Mouse (Mus musculus) lung, postnatal 10 days (tissue): Measurements from ENCODE around the gene Gm45623.

ENCODE experiments used
- DNase-seq: peaks from one replicate; pipeline ENCODE4 v3.0.0; 2021

Gm45623 gene

GRCm38 (mm10) chr13:56751774-56752173 lies 1.9 kb downstream of the Gm45623 start:
- DNase-seq = no peak

GRCm38 (mm10) chr13:56749377-56749776 lies 4.2 kb downstream of the Gm45623 start:
- DNase-seq = no peak

GRCm38 (mm10) chr13:56747554-56747953 lies 6.1 kb downstream of the Gm45623 start:
- peak; percentile 46 for DNase-seq

DNA sequence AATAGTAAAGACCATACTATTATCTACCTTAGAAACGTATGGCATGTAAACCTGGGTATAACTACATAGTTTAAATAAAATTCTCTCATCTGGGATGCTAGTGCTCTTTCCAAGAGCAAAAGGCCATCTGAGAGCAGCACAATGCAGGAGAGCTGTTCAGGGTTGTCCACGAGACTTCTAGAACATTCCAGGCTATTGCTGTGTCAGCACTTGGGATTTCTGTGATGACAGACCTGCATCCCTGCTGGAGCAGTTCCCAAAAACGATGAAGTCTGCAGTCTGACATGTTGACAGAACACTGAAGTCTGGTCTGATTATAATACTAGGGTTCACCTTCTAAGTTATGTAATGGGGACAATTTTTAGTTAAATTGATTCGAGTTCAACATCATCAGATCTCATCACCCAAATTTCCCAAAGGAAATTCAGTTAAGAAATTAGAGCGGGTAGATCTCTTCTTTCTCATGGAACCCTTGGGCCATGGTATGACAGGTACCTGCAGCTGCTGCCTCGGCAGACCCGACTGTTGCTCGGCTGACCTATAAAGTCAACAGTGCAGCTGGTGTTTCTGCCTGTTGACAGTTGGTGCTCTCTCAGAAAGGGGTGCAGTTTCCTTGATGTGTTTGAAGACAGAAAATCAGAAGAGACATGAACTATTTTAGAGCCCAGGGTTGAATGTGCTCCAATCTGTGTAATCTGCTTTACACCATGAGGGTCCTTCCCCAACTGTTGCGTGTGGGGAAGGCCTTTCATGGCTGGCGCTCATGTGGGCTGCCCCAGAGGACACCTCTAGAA lies 6.7 kb downstream of the Gm45623 start:
- DNase-seq = no peak

DNA sequence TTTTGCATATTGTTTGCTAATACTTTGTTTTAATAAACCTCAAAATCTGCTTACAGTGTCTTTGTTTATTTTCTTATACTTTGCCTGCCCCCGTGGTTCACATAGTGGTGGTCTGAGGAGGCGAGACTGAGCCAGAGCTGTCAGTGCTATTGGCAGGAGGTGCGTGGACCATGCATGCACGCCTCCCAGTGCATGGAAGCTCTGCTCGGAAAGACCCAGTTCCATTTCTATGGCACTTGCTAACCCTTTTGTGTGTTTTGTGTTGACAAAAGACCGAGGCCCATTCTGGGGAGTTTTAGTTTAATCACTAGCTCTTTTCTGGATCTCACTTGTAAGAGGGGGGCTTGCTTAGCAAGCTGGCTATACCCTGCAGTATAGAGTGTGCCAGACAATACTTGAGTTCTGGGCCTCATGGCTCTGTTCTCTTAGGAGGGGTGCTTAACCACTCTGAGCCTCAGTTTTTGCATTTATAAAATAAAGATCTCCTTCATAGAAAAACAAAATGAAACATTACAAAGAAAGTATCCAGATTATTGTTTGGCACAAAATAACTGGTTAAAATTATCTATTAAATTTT lies 11.2 kb downstream of the Gm45623 start:
- DNase-seq = no peak

- DNase-seq = no peak
These were observed 11.9 kb downstream of the Gm45623 start for GRCm38 (mm10) chr13:56741691-56742090.

GRCm38 (mm10) chr13:56740496-56740895 lies 13.1 kb downstream of the Gm45623 start:
- no peak for DNase-seq

- no peak for DNase-seq
These were observed 14.1 kb downstream of the Gm45623 start for GRCm38 (mm10) chr13:56739556-56739955.

DNA sequence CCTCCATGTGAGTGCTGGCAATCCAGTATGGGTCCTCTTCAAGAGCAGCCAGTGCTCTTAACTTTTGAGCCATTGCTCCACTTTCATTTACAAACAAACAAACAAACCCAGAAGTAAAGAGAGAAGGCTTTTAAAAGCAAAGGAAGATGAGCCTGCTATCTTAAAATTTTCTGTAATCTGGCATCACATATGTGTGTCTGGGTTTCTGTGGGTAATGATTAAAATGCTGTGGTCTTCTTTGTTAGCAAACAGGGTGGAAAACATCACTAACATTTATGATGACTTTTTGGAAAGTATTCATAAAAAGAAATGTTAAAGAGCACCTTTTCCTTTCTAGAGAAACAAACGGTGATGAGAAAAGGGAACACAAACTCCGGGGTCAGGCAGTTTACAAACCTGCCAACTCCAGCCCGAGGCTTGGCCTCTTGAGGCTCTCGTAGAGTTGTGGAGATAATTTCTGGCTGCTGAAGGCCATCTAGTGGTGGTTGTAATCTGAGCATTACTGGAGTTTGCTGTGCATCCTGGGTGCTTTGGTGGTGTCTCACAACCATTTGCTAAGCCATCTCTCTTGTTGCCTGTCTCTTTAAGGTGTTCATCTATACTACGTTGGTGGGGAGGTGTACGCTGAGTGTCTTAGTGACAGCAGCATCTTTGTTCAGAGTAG lies 18.3 kb downstream of the Gm45623 start:
- DNase-seq = peak; percentile 70

GRCm38 (mm10) chr13:56734617-56735016 lies 19.0 kb downstream of the Gm45623 start:
- no peak for DNase-seq

GRCm38 (mm10) chr13:56729046-56729445 lies 24.6 kb downstream of the Gm45623 start:
- DNase-seq = no peak

GRCm38 (mm10) chr13:56726551-56726950 lies 27.1 kb downstream of the Gm45623 start:
- no peak for DNase-seq

GRCm38 (mm10) chr13:56712221-56712620 lies 41.4 kb downstream of the Gm45623 start:
- DNase-seq = no peak

- DNase-seq = no peak
These were observed 43.0 kb downstream of the Gm45623 start for GRCm38 (mm10) chr13:56710620-56711019.

DNA sequence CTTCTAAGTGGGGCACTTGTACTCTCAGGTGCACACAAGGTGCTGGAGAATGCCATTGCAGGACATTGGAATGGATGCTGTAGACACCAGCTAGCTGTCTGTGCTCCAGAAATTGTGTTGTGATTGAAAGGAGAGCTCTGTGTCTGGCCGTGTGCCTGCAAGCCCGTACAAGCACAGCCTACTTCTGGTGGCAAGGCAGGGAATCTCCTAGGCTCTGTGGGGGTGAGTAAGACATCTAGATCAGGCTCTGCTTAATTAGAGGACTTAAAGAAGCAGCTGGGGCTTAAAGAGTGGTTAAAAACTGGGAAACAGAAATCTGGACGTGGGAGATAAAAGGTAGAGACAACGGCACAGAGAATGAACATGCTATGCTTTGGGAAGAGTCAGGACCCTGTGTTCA lies 46.0 kb downstream of the Gm45623 start:
- peak; percentile 19 for DNase-seq

DNA sequence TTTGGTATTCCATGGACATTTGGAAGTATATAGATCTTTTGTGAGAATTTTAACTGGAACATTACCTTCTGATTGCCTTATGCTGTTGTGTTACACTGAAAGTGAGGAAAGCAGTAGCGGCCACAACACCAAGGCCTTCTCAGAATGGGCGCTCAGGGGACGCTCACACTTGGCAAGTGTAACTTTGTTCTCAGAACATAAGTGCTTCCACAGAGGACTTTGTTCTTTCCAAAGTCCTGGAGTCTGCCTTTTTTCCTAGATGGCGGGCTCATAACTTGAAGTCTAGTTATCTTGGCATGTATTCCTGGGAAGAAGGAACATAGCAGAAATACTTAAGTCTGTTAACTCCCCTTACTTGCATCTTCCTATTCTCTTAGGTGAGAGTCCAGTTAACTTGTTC lies 46.5 kb downstream of the Gm45623 start:
- DNase-seq = no peak

DNA sequence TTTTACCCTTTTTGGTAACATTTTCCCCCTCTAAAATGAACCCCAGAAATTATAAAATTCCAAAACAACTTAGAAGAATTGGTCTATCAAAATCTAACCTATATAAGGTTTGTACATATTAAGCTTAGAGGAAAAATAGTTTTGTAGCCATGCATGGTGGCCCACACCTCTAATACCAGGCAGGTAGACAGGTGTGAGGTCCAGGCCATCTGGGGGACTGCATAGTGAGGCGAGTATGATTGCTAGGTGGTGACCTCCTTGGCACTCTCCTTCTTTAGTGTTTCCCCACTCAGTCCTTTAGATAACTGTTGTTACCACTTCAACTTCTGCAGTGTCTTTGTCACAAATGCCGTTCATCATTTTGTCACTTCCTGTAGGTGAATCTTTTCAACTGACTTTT lies 49.0 kb downstream of the Gm45623 start:
- no peak for DNase-seq

DNA sequence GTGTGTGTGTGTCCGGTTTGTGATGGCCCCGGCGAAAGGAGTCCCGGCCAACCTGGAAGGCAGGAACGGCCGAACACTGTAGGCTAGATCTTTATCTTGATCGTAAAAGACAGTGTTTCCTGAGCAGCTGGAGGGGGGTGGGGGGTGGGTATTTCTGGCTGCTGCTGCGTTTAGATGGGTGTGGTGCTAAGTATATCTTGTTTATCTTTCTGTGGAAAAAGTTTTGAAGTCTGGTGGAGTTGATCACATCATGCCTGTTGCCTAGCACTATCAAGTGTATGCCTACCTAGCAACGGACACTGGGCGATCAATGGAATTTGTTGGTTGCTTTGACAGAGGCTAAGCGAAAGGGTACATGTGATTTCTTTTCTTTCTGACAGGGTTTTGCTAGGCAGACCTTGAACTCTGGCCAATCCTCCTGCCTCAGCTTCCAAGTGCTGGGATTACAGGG lies 49.7 kb downstream of the Gm45623 start:
- DNase-seq = peak; percentile 50

DNA sequence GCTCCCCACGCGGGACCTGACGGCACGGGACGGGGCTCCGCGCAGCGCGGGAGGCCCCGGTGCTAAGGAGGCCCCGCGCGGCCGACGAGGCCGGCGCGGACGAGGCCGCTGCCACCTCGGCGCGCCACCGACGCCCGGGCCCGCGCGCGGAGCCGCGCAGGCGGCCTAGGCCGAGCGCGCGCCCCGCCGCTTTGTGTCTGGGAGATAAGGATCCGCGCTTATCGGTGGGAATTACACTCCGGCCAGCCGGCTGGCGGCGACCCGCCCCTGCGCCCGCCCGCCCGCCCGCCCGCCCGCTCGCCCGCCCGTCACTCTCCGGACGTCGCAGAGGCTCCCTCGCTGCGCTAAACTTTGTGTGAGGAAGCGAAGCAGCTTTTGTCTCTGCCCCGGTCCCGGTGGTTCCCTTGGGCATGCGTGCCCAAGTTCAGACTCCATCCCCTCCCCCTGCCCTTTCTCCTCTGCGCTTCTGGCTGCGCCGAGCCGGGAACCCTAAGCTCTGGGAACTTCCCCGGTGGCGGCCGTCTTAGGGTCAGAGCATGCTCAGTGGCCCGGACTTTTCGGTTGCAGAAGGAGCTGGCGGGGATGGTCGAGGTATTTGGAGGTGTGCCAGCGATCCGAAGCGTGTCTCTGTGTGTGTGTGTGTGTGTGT lies 50.3 kb downstream of the Gm45623 start:
- peak; percentile 85 for DNase-seq

DNA sequence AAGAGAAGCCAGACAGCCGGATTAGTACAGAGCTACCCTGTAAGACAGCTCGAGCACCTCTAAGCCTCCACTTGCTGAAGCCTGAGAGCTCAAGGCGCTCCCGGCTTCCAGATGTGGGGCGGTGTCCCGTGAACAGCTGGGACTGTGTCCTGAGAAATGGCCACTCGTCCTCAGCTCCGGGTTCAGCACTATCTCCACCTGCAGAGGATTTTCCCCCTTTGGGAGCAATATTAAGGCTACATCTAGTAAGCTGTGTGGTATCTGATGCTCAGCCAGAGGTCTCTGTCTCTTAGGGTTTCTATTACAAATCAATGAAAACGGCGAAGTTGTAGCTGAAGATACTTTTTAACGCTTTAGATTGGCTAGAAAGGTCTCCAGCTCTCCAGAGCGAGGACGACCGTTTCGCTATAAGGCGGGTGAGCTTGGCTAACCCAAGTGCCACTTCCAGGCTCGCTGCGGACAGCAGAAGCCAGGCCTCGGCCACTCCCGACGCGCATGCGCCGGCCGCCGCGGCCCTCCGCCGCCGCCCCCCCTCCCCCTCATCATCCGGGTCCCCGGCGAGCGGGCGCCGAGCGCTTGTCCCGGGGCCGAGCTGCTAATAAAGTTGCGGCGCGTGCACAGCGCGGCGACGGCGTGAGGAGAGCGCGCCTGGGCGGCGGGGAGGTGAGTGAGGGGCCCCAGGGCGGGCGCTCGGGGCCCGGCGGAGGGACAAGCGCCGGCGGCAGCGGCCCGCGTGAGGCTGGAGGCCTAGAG lies 51.0 kb downstream of the Gm45623 start, which contains the start of gene Smad5:
Gene Smad5 (plus strand): TSS at position 542 of the 753 bp plus-strand sequence.
- DNase-seq = peak; percentile 92
